Mouse (Mus musculus): ENCODE measurements around the gene Rpp40. TPM values are rescaled to one million over a fixed set of nuclear protein-coding genes. Genes with fewer than 3 reads are reported as not detected.

The Rpp40 gene
- 10 to 100 TPM; 13.0 TPM for total RNA-seq (2021)
- long read RNA-seq, experiment 1, full-length matches to known transcripts, result 18 of 18 reads
- long read RNA-seq, experiment 1, partial matches to known transcripts, result 0 of 18 reads
- long read RNA-seq, experiment 1, other reads (novel, unspliced or antisense), result 0 of 18 reads
- long read RNA-seq, experiment 2, full-length matches to known transcripts, result 4 of 8 reads
- long read RNA-seq, experiment 2, partial matches to known transcripts, result 0 of 8 reads
- long read RNA-seq, experiment 2, other reads (novel, unspliced or antisense), result 4 of 8 reads

DNA sequence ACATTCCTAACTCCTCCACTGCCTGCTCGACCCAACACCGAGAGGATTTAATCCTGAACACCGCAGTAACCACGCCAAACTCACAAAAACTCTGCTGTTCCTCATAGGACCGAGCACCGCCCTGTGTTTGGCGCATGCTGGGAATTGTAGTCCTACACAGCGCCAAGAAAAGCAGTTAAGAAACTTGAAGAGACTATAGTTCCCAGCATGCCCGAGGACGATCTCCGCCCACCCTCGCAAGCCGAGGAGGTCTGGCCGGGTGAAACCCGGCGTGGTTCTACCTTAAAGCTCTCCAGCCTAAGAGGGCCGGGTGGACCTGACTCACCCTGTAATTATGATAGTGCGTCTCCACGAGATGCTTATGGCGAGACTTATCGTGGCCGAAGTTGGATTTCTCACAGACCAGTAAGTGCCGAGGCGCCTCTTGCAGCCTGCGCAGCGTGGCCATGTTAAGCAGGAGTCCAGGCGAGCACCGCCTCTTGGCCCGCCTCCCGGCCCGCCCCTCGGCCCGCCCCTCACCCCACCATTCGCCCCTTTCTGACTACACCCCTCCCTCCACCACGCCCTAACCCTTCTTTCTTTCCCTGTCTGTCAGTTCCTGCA is at the start of gene Rpp40:
Gene Rpp40, minus strand, starts transcription at position 481 of the 603 bp plus-strand sequence.
- DNase-seq, result peak; percentile 91

DNA sequence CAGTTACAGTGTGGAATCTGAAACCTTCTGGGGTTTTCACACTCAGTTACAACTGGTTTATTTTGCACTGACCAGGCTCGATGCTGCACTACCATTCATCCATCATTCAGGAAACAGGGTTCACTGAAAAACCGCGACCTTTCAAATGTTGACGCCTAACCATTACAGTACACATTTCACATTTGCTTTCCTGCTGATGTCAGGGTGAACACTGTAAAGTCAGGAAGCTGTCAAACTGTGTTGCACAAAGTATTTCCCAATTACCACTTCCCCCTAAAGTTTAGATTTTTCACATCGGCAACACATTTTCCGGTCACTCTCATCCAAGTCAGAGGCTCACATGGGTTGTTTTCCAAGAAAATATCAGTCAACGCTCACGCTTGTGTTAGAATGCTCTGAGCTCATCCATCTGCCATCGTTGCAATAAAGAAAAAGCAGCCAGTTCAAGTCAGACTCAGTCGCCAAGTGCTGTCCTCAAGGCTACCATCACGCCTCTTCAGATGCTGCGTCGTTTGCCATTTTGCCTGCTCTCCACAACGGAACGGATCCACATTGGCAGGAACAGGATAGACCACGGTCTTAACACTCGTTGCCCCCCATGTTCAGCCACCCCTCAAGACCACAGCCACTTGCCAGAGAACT is 43.8 kb upstream of the Rpp40 start:
- no peak for DNase-seq

DNA sequence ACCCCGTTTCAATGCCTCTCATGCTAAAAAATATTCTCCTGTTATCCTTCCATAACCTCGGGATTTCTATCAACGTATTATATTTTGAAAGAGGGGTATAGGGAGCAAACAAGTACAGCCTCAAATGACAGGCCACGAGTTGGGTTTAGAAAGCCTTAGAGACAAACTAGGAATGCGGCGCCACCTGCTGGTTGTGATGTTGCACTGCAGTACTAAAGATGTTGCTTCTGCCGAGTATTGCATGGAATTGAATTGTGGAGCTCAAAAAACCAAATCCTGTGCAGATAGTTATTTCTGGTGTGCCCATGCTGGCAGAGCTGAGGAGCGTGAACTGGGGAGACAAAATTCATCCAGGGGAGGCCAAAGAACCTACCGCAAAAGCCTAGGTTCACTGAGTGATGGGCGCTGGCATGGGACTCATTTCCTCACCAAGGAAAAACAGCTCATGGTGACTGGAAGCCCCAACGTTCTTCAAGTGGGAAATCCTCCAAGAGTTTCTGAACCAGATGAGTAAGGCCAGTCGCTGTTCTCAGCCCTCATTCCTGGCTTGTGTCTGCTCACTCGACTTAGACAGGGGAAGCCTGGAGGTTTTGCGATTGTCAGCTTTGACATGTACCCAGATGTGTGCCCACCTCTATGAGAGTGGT is 41.3 kb upstream of the Rpp40 start:
- peak; percentile 83 for DNase-seq

DNA sequence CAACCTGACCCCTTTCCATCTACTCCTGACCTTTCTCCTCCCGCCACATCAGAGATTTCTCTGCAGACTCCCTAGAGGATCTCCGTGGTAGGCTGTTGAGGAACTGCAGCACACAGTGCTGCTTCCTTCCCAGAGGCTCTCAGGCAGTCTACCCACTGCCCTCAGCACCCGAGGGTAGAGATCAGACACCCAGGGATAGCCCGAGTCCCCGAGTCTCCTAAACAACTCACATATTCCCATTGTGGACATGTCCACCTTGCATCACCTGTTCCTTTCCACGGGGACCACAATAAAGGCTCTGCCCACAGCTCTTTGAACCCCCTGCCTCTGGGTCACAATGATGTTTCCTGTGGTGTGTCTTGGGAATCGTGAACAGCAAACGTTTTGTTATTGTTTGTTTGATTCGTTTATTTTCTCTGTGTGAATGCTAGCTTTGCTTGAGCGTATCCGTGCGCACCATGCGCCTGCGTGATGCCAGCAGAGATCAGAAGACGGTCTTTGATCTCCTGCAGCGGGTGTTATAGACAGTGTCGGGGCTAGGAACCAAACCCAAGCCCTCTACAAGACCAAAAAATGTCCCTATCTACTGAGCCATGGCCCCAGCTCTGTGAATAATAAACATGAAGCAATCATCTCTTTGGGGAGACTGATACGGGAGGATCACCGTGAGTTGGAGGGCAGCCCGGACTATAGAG is 40.6 kb upstream of the Rpp40 start:
- DNase-seq, result no peak

DNA sequence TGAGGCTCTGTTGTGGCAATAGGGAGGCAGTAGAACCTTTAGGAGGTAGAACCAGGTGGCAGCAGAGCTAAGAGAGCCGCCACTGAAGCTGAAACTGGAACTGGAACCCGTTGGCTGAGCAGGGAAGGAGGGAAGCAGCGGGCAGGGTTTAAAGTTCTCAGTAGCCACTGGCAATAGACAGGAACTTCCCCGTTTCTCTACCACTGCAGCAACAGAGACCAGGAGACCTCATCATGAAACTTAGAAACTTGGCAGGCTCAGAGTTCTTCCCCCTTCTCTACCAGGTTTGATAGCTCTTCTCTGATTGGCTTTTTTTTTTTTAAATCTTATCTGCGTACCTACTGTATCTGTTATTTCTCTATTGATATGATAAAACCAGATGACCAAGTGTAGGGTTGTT is 34.8 kb upstream of the Rpp40 start:
- DNase-seq, result no peak

DNA sequence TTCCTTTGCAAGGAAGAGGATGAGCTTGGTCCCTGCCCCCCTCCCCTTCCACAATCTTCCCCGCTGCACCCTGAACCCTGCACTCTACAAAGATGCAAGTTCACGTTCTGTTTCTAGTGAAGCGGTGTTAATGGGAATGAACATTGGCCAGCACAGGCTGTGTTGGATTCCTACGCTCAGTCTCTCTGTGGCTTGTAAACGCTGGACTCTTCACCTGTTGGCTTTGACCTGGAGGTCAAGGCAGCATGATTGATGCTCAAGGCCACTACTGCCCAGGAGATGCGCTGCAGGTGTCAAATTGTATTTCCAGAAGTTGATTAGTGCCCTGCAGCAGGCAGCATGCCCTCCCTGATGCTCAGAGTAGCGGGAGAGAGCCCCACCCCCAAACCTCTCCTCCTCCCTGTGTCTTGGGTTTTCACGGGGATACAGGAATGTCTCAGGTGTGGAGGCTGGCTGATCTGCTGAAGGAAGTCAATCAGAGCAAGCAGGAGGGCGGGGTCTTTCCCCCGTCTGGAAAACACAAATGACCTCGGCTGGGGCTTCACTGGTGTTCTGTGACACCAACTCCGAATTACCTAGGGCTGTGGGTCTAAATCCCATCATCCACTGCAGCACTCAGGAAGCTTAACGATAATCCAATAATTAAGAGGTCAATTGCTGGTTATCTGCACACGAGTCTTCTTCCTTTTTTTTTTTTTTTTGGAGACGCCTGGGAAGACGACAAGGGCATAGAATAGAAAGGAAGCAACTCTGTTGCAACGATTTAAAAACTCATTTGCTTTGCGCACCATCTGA is 33.9 kb upstream of the Rpp40 start:
- no peak for DNase-seq

DNA sequence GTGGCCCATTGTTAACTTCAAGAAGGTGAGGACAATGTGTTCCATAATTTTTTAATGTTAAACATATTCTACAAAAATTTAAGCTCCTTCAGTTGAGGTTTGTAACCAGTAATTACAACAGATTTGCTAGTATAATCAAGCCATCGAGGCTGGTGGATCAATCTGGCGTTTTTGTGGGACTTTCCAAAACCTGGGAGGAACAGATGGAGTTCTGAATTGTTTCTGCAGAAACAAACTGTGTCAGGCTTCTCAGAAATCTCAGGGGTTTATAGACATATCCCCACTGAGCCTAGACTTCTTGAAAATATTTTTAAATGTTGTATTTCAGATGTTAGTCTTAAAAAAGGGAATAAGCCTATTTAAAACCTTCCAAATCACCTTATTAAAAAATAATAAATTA is 31.8 kb upstream of the Rpp40 start:
- DNase-seq, result no peak

DNA sequence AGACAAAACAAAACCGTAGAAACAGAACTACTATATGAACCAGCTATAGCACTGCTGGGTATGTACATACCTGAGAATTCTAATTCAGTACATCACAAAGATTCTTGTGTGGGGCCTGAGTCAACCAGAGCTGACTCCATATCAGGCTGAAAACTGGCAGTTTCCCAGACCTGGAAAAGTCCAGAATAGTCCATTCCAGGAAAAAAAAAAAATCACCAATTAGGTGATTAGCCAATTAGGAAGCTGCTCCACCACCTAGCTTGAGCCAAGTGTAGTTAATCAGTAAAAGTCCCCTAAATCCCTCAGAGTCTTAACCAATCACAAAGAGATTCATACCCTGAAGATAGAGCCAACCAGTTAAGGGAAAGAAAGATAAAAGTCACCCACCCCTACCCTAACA is 5.3 kb upstream of the Rpp40 start:
- DNase-seq, result no peak

DNA sequence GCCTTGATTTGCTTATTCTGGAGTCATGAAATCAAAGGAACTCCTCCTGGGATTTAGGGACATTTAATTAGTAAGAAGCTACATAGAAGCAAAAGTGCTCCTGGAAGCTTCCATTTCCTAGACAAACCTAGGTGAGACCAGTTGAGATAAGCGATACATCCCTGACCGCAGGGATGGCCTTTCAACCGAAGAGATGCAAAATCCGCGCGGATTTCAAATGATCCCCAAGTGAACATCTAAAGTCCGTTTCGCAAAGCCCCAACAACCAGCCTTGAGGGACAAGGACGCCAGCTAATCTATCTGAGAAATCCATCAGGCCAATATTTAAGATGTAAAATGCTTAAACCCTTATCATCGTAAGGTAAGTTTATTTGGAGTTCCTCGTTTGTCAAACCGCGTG is 781 bp downstream of the Rpp40 start:
- DNase-seq, result peak; percentile 15

DNA sequence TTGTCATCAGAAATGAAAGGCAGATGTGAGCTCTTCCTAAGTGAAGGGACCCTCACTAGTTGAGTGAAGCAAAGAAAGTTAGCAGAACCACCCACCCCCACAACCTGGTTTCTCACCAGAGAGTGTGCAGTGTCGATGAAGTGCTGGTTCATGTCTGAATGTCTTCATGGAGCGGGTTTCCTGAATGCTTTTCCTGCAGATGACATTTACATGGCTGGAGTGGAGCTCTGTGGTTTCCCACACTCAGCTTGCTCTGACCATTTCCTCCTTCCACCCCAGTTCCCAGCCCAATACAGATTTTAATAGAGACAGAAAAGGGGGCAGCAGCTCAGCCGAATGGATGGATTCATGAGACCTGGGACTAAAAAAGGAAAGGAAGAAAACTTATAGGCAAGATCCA is 13.3 kb downstream of the Rpp40 start:
- no peak for DNase-seq

DNA sequence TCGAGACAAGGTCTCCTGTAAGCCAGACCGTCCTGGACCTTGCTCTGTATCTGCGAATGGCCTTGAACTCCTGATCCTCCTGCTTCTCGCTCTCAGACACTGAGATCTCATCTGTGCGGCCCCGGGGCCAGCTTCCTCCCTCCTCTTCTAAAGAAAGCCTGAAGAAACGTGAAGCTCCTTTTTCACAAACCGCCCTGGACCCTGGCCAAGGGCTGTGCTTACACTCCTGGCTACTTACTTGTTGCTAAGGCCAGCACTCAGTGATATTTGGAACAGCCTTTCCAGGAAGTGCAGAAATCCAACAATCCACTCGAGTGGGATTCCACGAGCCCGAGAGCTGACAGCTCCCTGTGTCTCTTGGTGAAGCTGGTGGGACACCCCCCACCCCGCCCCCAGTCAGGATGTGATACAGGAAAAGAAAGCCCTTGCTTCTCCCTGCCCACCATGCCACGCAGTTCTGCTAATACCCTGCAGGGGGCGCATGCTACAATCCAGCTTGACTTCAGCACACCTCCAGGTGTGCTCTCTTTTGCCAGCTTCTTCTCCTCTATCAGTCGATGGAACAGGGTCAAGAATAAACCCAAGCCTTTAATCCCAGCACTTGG is 19.9 kb downstream of the Rpp40 start:
- DNase-seq, result peak; percentile 75

DNA sequence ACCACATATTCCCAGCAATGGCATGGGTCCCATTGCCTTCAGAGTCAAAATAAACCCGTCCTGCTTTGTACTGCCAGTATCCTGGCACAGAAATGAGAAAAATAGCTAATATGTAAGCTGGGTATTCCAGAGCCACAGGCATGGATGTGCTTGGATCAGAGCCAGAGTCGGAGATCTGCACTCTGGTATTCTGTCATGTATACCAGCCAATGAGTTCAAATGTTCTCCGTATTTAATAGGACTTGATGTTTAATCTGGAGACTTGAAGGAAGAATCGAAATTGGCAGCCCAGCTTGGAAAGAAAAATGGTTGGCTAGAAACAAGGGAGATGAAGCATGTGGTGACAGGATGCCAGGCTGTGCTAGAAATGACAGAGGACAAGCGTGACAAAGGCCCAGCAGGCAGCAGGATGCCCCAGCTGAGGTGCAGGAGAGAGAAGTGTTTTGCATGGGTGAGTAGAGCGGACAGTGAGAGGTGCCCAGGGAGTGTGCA is 25.6 kb downstream of the Rpp40 start:
- DNase-seq, result no peak

DNA sequence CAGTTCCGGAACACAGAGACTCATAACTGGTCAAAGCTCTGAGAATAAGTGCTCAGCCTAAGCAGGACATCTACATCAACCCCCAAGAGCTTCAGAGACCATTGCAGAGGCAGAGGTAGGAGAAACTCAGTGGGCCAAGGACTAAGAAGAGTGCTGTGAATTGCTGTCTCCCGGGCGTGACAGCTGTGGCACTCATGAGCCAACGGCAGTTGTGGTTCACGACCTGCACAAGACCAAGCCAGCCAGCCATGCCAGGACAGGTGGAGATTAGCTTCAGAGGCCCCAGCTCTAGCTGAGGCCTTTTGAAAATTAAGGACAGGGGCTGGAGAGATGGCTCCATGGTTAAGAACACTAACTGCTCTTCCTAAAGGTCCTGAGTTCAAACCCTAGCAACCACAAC is 26.6 kb downstream of the Rpp40 start:
- DNase-seq, result no peak

DNA sequence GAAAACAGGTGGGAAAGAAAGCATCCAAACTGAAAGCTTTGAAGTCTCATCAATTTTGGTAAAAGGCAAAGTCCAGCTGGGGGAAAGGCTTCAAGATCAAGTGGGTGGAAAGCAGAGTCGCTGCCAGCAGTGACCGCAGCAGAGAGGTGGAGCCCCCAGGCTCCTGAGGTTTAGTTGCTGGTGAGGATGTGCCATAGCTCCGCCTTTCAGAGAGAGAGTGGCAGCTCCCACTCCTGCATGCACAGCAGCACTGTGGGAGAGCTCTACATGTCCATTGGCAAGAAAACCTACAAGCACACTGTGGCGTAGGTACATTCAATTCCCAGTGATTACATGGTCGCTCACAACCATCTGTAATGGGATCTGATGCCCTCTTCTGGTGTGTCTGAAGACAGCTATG is 27.1 kb downstream of the Rpp40 start:
- no peak for DNase-seq

DNA sequence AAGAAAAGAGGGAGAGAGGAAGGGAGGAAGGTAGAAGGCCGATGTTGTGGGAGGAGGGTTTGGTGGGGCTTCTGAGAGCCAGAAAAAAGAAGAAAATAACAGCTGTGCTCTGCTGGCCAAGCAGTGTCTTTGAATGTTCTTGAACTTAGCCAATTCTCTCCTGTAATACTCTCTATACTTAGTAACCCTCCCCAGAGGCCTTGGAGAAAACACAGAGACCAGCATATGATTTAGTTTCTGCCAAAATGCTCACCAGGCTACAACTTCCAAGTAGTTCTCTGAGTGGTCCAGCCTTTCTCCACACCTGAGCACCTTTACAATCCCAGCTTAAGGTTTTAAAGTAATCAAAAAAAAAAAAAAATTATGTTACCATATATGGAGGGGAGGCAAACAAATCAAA is 27.9 kb downstream of the Rpp40 start:
- DNase-seq, result peak; percentile 19

DNA sequence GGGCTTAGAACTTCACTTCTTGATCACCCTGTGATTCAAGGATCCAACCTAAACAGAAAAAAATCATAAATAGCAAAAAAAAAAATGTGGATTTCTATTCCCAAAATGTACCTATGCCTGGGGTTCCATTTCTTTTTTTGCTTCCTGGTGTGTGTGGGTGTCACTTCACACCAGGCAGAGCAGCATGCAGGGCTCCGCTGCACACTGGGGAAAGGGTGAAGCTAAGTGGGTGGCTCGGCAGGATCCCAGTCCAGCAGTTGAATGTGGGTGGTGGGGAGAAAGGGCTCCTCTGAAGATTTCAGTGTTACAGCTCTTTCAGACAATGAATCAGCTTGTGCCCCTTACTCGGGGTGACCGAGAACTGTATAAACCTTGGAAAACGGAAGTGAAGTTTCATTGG is 30.8 kb downstream of the Rpp40 start:
- no peak for DNase-seq

DNA sequence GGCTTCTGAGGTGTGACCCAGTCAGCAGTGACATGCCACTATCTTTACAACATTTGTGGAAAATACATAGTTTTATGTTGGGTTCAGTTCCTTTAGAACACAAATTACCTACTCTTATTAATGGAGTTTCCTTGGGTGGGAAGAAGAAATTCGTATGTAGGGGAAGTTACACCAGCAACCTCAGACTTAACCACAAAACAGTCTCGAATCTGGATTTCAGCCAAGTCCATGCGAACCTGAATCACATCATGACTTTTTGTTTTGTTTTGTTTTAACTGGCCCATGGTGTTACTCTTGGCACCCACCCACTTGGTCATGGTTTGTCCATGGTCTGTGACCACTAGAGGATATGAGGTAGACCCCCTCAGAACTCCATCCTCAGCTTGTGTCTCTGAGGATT is 35.1 kb downstream of the Rpp40 start:
- no peak for DNase-seq

DNA sequence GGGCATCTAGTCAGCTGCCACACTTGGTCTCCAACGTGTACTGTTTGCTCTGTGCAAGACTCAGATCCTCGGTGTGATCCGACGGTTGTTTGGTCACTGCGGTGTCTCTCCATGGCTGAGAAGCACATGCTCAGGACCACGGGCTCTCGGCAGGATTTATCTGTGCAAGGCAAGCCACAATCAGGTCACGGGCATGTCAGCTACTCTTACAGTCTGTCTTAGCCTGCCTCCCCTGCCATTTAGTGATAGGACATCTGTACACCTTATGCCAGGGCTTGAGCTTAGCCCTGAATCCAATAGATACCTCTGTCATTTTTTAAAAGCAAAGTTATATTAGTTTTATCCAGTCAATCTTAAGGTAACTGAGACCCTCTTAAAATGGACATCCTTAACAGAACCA is 35.5 kb downstream of the Rpp40 start:
- DNase-seq, result no peak

DNA sequence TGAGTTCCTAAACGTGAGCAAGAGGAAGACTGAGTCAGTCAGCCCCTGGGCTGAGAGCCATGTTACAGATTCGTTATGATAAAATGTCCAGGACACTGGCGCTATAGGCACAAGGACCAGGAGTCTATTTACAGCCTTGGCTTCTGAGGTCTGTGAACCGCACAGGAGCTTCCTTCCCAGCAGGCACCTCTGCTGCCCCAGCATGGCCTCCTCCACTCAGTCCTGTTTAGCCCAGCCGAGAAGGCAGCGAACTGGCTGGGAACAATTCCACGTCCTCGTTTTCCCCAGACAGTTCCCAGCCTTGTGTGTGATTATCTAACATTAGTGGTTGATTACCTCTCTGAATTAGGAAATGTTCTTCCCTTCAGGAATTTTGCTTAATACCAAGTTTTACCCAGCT is 45.2 kb downstream of the Rpp40 start:
- DNase-seq, result peak; percentile 50

DNA sequence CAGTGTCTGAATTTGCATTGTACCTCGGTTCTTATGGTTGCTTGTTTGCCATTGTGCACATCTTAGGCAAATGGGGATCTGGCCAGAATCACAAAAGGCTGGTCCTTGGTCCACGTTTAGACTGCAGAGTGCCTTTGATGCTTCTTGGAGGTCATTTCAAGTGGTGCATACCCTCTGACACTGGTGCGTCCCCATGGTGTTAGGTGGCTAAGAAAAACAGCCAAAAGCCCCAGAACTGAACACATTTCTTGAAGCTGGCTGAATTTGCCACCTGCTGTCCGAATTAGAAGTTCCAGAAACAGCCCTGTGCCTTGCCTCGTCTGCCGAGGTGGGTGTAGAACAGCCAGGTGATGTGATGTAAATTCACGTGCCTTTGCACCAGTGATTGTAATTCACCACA is 48.7 kb downstream of the Rpp40 start:
- DNase-seq, result no peak

DNA sequence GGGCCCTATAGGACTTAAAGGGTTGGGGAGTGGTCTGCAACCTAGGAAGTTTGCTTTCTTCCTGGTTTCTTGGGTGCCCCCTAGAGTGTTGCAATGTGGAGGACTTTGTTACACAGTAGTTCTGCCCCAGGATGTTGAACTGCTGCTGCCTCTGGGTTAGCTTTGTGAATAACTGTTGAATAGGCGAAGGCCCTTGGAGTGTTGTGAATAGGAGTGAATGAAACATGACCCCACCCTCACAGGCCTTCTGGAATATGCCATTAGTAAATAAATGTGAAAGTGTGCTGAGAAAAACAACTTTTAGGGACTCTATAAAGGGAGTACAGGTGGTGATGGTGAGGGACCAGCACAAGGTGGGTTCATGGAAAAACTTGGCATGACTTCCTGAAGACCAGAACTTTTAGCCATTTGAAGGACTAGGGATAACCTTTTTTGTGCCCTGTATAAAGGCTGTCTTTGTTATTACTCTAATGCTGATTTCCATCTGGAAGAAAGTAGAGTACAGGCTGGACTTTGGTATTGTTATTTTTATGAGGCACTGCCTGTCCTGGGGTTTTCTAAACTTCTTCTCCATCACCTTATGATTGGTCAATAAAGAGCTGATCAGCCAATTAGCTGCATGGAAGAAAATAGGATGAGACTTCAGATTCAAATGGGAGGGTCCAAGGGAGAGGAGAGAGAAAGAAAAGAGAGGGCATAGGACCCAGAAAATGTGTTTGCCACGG is 53.1 kb downstream of the Rpp40 start:
- DNase-seq, result no peak

Data from adrenal gland, postnatal 10 days (tissue).